Mouse (Mus musculus): Measurements from ENCODE around the gene P4ha2.

P4ha2 gene

GRCm38 (mm10) chr11:54068520-54069371, 31.1 kb upstream of the P4ha2 start, which contains the start of gene Pdlim4:
Pdlim4 (minus strand) TSS chr11:54069014.
- peak; percentile 35 for DNase-seq (ENCODE audit: low read depth, low spot score)

- DNase-seq (ENCODE audit: low read depth, low spot score) = no peak
These were observed 28.0 kb upstream of the P4ha2 start for GRCm38 (mm10) chr11:54071726-54072445.

DNA sequence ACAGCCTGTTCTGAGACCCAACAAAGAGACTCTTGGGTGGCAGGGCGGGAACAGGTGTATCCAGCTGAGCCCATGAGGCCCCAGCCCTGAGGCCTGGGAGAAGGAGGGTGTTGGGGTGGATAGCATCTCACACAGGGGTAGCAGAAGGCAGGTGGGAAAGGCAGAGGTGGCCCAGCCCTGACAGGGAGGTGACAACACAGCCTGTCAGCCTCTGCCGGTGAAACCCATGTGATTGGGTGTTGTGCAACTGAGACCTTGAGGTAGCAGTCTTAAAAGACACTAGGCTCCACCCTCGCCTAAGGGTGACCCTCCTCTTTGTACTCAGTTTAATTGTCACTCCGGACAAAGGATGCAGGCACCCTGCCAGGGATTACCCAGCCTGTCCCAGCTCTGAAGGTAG, 26.6 kb upstream of the P4ha2 start:
- DNase-seq (ENCODE audit: low read depth, low spot score) = peak; percentile 80

DNA sequence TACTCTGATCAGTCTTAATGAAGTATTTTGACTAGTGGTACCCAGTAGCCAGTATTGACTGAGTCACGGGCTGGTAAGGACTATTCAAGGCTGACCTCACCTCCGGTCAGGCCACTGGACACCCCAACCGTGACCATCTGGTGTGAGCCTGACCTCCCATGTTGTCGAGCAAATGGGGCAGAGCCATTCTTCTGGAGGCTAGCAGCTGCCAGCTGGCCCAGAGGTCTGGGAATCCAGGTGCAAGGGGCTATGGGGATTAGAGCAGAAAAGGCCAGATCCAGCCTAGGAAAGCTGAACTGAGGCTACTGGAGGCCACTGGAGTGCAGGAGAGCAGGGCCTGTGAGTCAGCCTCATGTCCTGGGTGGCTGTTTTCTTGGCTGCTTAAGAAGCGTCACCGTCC, 24.5 kb upstream of the P4ha2 start:
- no peak for DNase-seq (ENCODE audit: low read depth, low spot score)

DNA sequence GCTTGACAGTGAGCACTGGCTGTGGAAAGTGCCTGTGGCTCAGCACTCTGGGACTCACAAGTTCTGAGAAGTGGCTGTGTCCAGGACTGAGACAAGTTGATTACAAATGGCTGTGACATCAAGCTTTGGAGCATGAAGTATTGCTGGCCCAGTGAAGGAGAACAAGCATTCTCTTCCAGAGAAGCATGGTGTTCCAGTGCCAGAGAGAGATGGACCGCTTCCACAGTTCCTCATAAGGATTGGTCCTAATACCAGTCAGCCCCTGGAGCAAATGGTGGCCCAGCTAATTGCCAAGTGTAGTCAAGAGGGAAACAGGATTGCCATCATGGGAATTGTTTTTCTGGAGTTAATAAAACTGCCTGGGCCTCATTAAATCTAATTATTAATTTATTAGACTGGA, 23.8 kb upstream of the P4ha2 start:
- DNase-seq (ENCODE audit: low read depth, low spot score) = no peak

DNA sequence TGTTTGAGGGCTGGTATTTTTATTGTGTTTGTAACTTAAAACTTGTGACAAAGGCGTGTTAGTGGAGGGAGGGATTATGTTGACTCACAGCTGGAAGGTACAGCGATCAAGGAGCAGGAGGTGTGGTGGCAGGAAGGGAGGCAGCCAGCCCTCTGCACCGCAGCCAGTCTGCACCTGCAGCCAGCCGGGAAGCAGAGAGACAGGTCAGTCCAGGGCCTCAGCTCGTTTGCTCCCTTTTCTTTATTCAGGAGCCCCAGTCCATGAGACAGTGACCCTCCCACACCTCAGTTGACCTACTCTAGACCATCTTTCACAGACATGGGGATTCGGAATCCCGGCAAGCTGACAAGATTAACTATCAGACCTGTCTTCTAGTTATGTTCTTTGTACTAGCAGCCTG, 19.5 kb upstream of the P4ha2 start:
- no peak for DNase-seq (ENCODE audit: low read depth, low spot score)

- no peak for DNase-seq (ENCODE audit: low read depth, low spot score)
These were observed 17.2 kb upstream of the P4ha2 start for GRCm38 (mm10) chr11:54082725-54083124.

DNA sequence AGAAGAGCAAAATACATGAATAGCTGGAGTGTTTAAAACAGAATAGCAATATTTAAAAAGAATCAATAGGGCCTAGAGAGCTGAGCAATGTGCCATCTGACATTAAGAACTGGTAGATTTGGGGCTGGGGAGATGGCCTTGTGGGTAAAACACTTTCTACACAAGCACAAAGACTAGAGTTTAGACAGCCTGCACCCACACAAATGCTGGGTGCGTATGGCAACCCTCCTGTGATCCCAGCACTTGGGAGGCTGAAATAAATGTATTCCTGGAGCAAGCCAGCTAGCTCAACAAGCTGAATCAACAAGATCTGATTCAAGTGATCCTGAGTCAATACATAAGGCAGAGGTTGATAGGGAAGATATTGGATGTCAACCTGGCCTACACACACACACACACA, 14.9 kb upstream of the P4ha2 start:
- DNase-seq (ENCODE audit: low read depth, low spot score) = no peak

DNA sequence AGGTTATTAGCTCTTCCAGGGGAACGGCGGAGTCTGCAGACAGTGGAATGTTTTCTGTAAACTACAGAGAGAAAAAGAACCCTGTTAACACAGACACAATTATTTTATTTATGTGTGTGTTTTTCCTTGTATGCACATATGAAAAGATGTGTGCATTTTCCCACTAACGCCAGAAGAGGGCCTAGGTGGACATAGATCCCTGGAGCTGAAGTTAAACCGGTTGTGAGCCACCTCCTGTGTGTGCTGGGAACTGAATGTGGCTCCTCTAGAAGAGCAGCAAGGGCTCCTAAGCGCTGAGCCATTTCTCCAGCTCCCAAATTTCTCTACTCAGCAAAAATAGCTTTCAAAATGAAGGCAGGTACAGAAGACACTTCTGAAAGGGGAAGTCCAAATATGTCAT, 14.1 kb upstream of the P4ha2 start:
- peak; percentile 58 for DNase-seq (ENCODE audit: low read depth, low spot score)

GRCm38 (mm10) chr11:54088253-54088946, 11.5 kb upstream of the P4ha2 start:
- DNase-seq (ENCODE audit: low read depth, low spot score) = no peak

DNA sequence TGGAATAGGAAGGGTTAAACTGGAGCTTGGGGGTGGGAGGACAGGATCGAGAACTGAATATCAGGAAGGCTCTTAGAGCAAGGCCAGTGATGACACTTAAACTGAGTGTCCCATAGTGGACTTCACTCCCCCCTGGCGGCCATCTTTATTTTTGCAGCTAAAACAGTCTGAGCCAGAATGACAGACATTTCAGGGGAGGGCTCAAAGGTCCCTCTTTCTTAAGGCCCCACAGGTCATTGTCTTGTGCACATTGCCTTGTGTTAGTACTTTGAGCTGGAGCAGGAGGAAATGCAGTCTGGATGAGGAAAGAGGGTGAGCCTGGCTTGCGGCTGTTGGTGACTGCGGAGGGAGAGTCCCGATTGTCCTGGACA, 11.0 kb upstream of the P4ha2 start:
- peak; percentile 26 for DNase-seq (ENCODE audit: low read depth, low spot score)

GRCm38 (mm10) chr11:54090091-54090879, 9.6 kb upstream of the P4ha2 start:
- no peak for DNase-seq (ENCODE audit: low read depth, low spot score)

- no peak for DNase-seq (ENCODE audit: low read depth, low spot score)
These were observed 8.2 kb upstream of the P4ha2 start for GRCm38 (mm10) chr11:54091726-54092125.

- no peak for DNase-seq (ENCODE audit: low read depth, low spot score)
These were observed 7.7 kb upstream of the P4ha2 start for GRCm38 (mm10) chr11:54092188-54092587.

DNA sequence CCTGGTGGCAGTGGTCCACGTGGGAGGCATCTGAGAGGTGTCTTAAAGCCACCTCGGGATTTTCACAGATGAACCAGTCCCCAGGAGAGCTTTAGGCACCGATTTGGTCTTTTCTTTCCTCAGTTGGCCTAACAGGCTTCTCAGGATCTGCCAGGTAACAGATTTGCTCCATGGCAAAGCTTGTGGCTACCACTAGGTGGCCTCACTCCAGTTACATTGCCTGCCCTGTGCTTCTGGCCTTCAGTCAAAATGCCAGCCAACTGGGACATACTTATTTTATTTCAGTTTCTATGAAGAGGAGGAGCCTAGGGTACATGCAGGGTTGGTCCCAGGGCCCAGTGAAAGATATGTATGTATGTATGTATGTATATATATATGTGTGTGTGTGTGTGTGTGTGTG, 6.9 kb upstream of the P4ha2 start:
- DNase-seq (ENCODE audit: low read depth, low spot score) = peak; percentile 53

- peak; percentile 49 for DNase-seq (ENCODE audit: low read depth, low spot score)
These were observed 1.0 kb downstream of the P4ha2 start for GRCm38 (mm10) chr11:54100692-54101591.

DNA sequence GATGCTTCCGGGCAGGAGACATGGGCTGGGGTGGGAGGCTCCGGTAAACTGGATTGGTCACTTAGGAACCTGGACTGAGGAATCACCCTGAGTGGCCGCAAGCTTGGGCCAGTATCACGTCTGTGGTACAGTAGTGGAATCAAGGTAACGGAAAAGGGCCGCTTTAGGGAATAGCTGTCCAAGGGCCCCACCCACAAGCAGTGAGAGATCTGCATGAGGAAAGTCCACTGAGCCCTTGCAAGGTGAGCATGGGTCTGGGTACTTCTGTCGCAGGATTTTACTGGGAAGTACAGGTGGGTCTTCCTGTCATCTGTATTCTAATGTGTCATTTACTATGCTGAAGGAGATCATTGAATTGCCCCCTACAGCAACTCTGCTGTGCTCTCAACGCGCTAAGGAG, 1.8 kb downstream of the P4ha2 start:
- no peak for DNase-seq (ENCODE audit: low read depth, low spot score)

- DNase-seq (ENCODE audit: low read depth, low spot score) = no peak
These were observed 3.0 kb downstream of the P4ha2 start for GRCm38 (mm10) chr11:54102706-54103449.

- no peak for DNase-seq (ENCODE audit: low read depth, low spot score)
These were observed 5.1 kb downstream of the P4ha2 start for GRCm38 (mm10) chr11:54105011-54105410.

GRCm38 (mm10) chr11:54106676-54107075, 6.8 kb downstream of the P4ha2 start:
- no peak for DNase-seq (ENCODE audit: low read depth, low spot score)
